Mouse (Mus musculus) T-helper 1 cell (primary cell): ENCODE results near the gene Ear6.

Experiments used
- in situ Hi-C: fragments of 300-600 bp; cut with MboI, MseI; formaldehyde crosslinking; loops from one replicate; pipeline ENCODE4 v1.15.1; 2025; ENCODE audit warnings: high pct_unique_total_duplicates

Gene Ear6

GRCm38 (mm10) chr14:51893094-51893794 lies 39.7 kb downstream of the Ear6 start:
- in situ Hi-C loops: no loop called here

DNA sequence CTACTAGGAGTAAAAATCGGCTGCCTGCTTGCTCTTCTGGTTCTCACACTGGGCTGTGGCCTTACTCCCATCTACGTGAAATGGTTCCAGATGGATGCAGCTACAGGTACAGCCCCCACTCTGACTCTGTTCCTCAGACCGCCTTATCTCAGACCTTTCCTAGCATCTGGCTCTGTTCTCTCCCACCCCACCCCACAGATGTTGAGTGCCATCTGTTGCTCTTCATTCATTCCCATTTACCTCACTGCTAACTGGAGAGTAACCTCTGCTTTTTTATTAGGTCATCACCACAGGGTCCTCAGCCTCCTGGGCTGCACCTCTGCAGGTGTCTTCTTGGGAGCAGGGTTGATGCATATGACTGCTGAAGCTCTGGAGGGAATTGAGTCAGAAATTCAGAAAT lies 40.3 kb downstream of the Ear6 start:
- in situ Hi-C loops: no loop called here

DNA sequence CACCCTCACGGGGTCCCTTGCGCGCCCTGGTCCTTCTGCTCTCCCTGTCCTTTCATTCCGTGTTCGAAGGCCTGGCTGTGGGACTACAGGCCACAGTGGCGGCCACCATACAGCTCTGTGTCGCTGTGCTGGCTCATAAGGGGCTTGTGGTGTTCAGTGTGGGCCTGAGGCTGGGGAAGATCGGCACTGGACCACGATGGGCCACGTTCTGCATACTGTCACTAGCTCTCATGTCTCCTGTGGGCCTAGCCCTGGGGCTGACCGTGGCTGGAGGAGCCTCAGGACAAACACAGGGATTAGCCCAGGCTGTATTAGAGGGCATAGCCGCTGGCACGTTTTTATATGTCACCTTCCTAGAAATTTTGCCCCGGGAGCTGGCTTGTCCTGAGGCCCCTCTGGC lies 41.6 kb downstream of the Ear6 start:
- in situ Hi-C loops: no loop called here

- in situ Hi-C loops: no loop called here
Measured at GRCm38 (mm10) chr14:51896019-51896418, 42.5 kb downstream of the Ear6 start.

GRCm38 (mm10) chr14:51896539-51897170 lies 43.2 kb downstream of the Ear6 start:
- in situ Hi-C loops: no loop called here

DNA sequence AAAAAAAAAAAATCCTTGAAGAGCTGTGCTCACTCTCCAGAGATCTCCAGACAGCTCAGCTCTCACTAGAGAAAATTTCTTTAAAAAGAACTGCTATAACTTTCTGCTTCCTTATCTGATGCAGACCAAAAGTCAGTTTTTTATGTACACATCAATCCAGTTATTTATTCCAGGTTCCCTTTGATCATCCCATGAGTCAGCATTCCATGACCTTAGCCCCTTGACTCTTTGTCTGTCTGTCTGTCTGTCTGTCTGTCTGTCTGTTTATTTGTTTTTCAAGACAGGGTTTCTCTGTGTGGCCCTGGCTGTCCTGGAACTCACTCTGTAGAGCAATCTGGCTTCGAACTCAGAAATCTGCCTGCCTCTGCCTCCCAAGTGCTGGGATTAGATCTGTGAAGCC lies 45.9 kb downstream of the Ear6 start:
- in situ Hi-C loops: no loop called here

DNA sequence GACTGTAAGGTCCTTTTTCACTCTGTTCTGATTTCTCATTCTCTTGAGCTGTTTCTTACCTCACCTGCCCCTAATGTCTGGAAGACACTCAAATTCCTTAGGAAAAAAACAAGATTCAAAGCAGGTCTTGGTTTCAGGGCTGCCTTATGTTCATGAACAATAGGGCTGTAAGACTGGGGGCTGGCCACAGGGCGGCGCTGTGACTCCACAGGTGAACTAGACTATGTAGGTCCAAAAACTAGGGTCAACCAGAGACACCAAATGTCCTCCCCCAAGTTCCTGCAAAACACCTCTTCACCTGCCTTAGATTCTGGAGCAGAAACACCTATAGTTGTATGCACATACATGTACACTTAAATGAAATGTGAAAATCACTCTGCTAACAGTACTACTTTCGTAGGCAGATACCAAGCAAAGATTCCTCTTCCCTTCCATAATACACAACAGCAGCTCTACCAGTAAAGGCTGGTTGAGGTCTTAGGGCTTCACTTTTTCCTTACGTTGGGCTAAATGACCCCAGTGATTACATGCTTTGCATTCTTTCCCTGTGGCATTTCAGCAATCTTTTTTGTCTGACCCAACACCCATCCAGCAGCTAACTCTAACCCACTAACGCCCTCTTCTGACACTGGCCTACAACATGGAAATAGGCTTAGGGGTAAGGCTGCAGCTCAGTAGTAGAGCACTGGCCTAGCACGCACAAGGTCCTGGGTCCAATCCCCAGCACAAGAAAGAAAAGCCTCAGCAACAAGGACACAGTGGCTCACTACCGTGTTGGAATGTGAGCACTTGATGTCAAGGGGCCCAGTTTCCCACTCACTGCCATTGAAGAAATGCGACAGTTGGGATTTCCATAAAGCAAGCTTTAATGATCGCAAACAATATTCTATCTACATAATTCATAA lies 49.6 kb downstream of the Ear6 start:
- in situ Hi-C loops: no loop called here

GRCm38 (mm10) chr14:51903782-51904181 lies 50.3 kb downstream of the Ear6 start:
- in situ Hi-C loops: no loop called here
